Mouse (Mus musculus): Measurements from ENCODE around the gene Gm10377.
"Not testable (repeated sequence)": the region's sequence is repeated elsewhere in the genome, so short reads cannot be mapped to it uniquely, and the experiment has no call there.

The Gm10377 gene

GRCm38 (mm10) chr14:42797887-42798286, at the start of gene Gm10377:
Gm10377 (minus strand) TSS chr14:42797987.
- not testable (repeated sequence) for DNase-seq (ENCODE audit: low read depth, low spot score)

GRCm38 (mm10) chr14:42768721-42769120, 29.1 kb downstream of the Gm10377 start, which contains the start of gene Gm3015:
Gm3015 (minus strand) TSS chr14:42768821.
- DNase-seq (ENCODE audit: low read depth, low spot score) = not testable (repeated sequence)
